Mouse (Mus musculus): ENCODE results near the gene Rln1. TPM values are rescaled to one million over a fixed set of nuclear protein-coding genes. Genes with fewer than 3 reads are reported as not detected.

Gene Rln1
- not detected in 2 replicates for total RNA-seq (2014; fragmentation: Nextera tagmentation)
- 0.06 and 0.11 TPM in 2 replicates for total RNA-seq (2017)
- not detected in 2 replicates for polyA plus RNA-seq (2012)

DNA sequence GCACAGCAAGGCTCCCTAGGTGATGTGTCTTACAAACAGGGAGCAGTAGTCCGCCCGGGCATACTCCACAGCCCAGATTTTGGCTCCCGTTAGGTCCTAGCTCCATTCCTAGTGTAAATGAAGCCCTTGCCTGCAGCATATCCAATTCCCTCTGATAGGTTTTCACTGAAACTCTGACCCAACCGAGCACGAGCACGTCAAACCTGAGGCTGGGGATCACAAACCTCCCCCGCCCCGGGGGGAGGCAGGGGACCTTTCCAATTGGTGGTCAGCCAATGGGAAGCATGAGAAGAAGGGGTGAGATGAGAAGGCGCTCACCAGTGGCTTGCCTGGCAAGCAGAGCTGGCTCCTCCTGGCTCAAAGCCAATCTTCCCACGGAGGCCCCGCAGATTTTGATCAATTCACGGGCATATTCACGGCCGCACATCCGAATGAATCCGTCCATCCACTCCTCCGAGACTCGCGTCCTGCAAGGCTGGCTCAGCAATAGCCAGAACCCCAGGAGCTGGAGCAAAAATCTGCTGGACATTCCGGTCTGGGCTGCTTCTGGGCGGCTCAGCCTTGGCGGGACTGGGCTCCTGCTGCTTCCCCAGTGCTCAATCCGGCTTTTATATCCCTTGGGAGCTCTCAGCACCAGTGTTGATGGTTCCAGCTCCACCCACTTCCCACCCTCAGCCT, at the start of gene Rln1:
Gene Rln1 (minus strand): TSS at position 603 of the 678 bp plus-strand sequence.
- Histone ChIP-seq H3K27me3 (ENCODE audit: insufficient read depth, low read length) (peaks cover 40% of the 10 kb centered on the region), H3K4me1 (ENCODE audit: insufficient read depth, low read depth, low read length) (no peaks in the 10 kb centered on the region; the same call in 1 of the 2 replicates), H3K4me3 (ENCODE audit: low read depth, low read length) (no peak within 1 kb of the TSS), H3K9me3 (replicated peaks) (no peaks in the 10 kb centered on the region), H3K36me3 (replicated peaks) (no peaks in the 10 kb centered on the region)
- no peak for TF ChIP-seq CTCF (IDR thresholded peaks at IDR 0.05; ENCODE audit: low read depth, low read length)
- no peak for TF ChIP-seq POLR2AphosphoS5 (IDR thresholded peaks at IDR 0.05; ENCODE audit: insufficient replicate concordance, low read depth, low read length)
- TF ChIP-seq TAL1 (conservative IDR thresholded peaks at IDR 0.05; ENCODE audit: low read depth, low read length) = no peak
- no peak for TF ChIP-seq GATA1 (IDR thresholded peaks at IDR 0.05; ENCODE audit: borderline replicate concordance, low read length)
- TF ChIP-seq GATA2 (IDR thresholded peaks at IDR 0.05; ENCODE audit: borderline replicate concordance, low read depth, low read length) = no peak
- no peak for ATAC-seq (ENCODE audit: extremely low read depth, insufficient number of reproducible peaks, low FRiP score, poor library complexity, severe bottlenecking)
- no peak for DNase-seq (ENCODE audit: low spot score)

DNA sequence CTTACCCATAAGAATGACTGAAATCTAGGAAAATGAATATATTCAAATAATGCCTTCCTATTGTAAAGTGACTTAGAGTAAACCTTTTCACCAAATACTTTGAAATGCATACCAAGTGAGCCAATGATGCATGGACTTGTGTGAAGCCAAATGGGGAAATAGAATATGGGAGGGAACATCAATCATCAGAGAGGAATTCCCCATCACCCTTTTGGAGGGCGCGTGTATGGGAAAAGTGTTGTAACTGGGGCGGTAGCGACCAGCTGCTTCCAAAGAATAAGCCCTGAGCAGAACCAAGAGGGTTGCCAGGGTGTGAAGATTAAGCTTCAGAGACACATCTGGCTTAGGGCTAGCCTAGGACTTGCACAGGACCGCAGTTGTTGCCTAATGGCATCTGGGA, 48.9 kb upstream of the Rln1 start:
- H3K27me3 ChIP-seq (ENCODE audit: insufficient read depth, low read length) = no peaks in the 10 kb centered on the region
- no peak overlapping the region for H3K4me3 ChIP-seq (ENCODE audit: low read depth, low read length)
- DNase-seq (ENCODE audit: low spot score) (no peak), ATAC-seq (ENCODE audit: extremely low read depth, insufficient number of reproducible peaks, low FRiP score, poor library complexity, severe bottlenecking) (no peak)
- no peaks in the 10 kb centered on the region for H3K9me3 ChIP-seq (replicated peaks)
- H3K36me3 ChIP-seq (replicated peaks) = peaks cover 81% of the 10 kb centered on the region
- TF ChIP-seq GATA2 (IDR thresholded peaks at IDR 0.05; ENCODE audit: borderline replicate concordance, low read depth, low read length) (no peak), CTCF (IDR thresholded peaks at IDR 0.05; ENCODE audit: low read depth, low read length) (no peak), TAL1 (conservative IDR thresholded peaks at IDR 0.05; ENCODE audit: low read depth, low read length) (no peak), GATA1 (IDR thresholded peaks at IDR 0.05; ENCODE audit: borderline replicate concordance, low read length) (no peak), POLR2AphosphoS5 (IDR thresholded peaks at IDR 0.05; ENCODE audit: insufficient replicate concordance, low read depth, low read length) (no peak)
- peaks cover 32% of the 10 kb centered on the region for H3K4me1 ChIP-seq (ENCODE audit: insufficient read depth, low read depth, low read length)

DNA sequence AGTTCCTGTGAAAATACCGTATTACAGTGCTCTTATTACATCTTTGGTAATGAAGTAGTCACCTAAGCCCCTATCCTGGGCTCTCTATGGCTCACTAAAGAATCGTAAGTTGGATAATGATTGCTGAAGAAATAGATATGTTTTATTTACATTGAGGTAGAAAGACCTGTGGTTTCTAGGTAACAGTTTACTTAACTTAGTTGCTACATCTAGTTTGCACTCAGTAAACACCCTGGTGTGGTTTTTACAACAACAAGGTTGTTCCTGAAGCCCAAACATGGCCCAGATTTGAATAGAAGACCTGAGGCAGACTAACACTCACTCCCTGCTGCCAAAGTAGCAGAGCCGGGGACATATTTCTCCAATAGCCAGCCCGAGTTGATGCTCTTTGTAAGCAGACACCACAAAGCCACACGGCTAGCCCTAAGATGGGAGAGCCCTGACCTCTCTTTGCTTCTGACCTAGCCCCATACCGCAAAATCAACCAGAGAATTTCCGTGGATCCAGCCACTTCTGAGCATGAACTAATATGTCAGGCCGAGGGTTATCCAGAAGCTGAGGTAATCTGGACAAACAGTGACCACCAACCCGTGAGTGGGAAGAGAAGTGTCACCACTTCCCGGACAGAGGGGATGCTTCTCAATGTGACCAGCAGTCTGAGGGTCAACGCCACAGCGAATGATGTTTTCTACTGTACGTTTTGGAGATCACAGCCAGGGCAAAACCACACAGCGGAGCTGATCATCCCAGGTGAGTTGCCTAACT, 45.6 kb upstream of the Rln1 start:
- TF ChIP-seq POLR2AphosphoS5 (IDR thresholded peaks at IDR 0.05; ENCODE audit: insufficient replicate concordance, low read depth, low read length) (no peak), TAL1 (conservative IDR thresholded peaks at IDR 0.05; ENCODE audit: low read depth, low read length) (no peak), GATA2 (IDR thresholded peaks at IDR 0.05; ENCODE audit: borderline replicate concordance, low read depth, low read length) (no peak), GATA1 (IDR thresholded peaks at IDR 0.05; ENCODE audit: borderline replicate concordance, low read length) (no peak), CTCF (IDR thresholded peaks at IDR 0.05; ENCODE audit: low read depth, low read length) (no peak)
- no peak for ATAC-seq (ENCODE audit: extremely low read depth, insufficient number of reproducible peaks, low FRiP score, poor library complexity, severe bottlenecking)
- no peak for DNase-seq (ENCODE audit: low spot score)
- Histone ChIP-seq H3K4me1 (ENCODE audit: insufficient read depth, low read depth, low read length) (peaks cover 24% of the 10 kb centered on the region), H3K36me3 (replicated peaks) (peaks cover 80% of the 10 kb centered on the region), H3K4me3 (ENCODE audit: low read depth, low read length) (no peak overlapping the region), H3K9me3 (replicated peaks) (no peaks in the 10 kb centered on the region), H3K27me3 (ENCODE audit: insufficient read depth, low read length) (no peaks in the 10 kb centered on the region)

DNA sequence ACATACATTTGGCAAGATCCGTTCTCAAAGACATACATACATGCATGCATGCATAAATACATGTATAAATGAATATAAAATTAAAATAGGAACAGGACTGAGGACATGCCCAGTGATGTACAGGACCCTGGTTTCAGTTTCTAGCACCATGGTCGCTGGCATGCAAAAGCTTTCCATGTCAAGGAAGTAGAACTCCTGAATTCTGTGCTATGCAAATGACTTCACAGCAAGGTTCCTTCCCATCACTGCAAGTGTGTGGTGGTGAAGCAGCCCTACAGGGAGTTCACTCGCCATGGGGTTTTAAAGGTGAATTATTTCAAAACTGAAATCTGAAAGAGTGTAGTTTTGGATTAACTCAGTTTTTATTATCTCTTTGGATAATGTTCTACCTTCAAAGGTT, 41.9 kb upstream of the Rln1 start:
- H3K9me3 ChIP-seq (replicated peaks) = no peaks in the 10 kb centered on the region
- peaks cover 66% of the 10 kb centered on the region for H3K36me3 ChIP-seq (replicated peaks)
- H3K27me3 ChIP-seq (ENCODE audit: insufficient read depth, low read length) = no peaks in the 10 kb centered on the region
- H3K4me3 ChIP-seq (ENCODE audit: low read depth, low read length) = no peak overlapping the region
- H3K4me1 ChIP-seq (ENCODE audit: insufficient read depth, low read depth, low read length) = peaks cover 18% of the 10 kb centered on the region
- ATAC-seq (ENCODE audit: extremely low read depth, insufficient number of reproducible peaks, low FRiP score, poor library complexity, severe bottlenecking) = no peak
- TF ChIP-seq TAL1 (conservative IDR thresholded peaks at IDR 0.05; ENCODE audit: low read depth, low read length) (no peak), GATA2 (IDR thresholded peaks at IDR 0.05; ENCODE audit: borderline replicate concordance, low read depth, low read length) (no peak), CTCF (IDR thresholded peaks at IDR 0.05; ENCODE audit: low read depth, low read length) (no peak), POLR2AphosphoS5 (IDR thresholded peaks at IDR 0.05; ENCODE audit: insufficient replicate concordance, low read depth, low read length) (no peak), GATA1 (IDR thresholded peaks at IDR 0.05; ENCODE audit: borderline replicate concordance, low read length) (no peak)
- DNase-seq (ENCODE audit: low spot score) = no peak

DNA sequence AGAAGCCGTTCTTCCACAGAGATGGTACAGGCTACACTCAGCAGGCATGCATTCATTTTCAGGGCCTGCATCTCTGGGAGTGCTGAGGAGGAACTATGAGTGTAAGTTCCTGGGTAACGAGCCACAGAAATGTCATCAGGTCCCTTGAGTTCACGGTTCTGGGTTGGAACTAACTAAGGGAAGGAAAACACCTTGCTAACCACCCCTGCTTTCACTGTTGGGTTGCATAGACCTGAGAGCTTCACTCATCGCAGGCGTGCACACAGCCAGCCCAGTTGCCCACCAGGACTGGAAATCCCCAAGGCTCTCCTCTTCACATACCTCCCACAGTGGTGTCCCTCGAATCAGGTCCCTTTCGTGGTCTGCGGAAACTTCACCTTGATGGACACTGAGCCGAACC, 40.5 kb upstream of the Rln1 start:
- no peak overlapping the region for H3K4me3 ChIP-seq (ENCODE audit: low read depth, low read length)
- DNase-seq (ENCODE audit: low spot score) (no peak), ATAC-seq (ENCODE audit: extremely low read depth, insufficient number of reproducible peaks, low FRiP score, poor library complexity, severe bottlenecking) (no peak)
- peaks cover 25% of the 10 kb centered on the region for H3K4me1 ChIP-seq (ENCODE audit: insufficient read depth, low read depth, low read length)
- TF ChIP-seq GATA1 (IDR thresholded peaks at IDR 0.05; ENCODE audit: borderline replicate concordance, low read length) (no peak), POLR2AphosphoS5 (IDR thresholded peaks at IDR 0.05; ENCODE audit: insufficient replicate concordance, low read depth, low read length) (no peak), GATA2 (IDR thresholded peaks at IDR 0.05; ENCODE audit: borderline replicate concordance, low read depth, low read length) (no peak), CTCF (IDR thresholded peaks at IDR 0.05; ENCODE audit: low read depth, low read length) (no peak), TAL1 (conservative IDR thresholded peaks at IDR 0.05; ENCODE audit: low read depth, low read length) (no peak)
- H3K9me3 ChIP-seq (replicated peaks) = no peaks in the 10 kb centered on the region
- no peaks in the 10 kb centered on the region for H3K27me3 ChIP-seq (ENCODE audit: insufficient read depth, low read length)
- H3K36me3 ChIP-seq (replicated peaks) = peaks cover 54% of the 10 kb centered on the region

DNA sequence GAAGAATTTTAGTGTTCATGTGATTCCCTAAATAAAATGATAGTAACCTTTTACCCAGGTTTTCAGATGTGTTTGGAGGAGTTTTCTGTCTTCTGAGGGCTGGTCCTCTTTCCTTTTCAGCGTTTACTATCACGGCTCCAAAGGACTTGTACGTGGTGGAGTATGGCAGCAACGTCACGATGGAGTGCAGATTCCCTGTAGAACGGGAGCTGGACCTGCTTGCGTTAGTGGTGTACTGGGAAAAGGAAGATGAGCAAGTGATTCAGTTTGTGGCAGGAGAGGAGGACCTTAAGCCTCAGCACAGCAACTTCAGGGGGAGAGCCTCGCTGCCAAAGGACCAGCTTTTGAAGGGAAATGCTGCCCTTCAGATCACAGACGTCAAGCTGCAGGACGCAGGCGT, 39.0 kb upstream of the Rln1 start:
- TF ChIP-seq TAL1 (conservative IDR thresholded peaks at IDR 0.05; ENCODE audit: low read depth, low read length) = no peak
- no peak for TF ChIP-seq GATA1 (IDR thresholded peaks at IDR 0.05; ENCODE audit: borderline replicate concordance, low read length)
- no peak for TF ChIP-seq POLR2AphosphoS5 (IDR thresholded peaks at IDR 0.05; ENCODE audit: insufficient replicate concordance, low read depth, low read length)
- no peak for TF ChIP-seq CTCF (IDR thresholded peaks at IDR 0.05; ENCODE audit: low read depth, low read length)
- TF ChIP-seq GATA2 (IDR thresholded peaks at IDR 0.05; ENCODE audit: borderline replicate concordance, low read depth, low read length) = no peak
- Histone ChIP-seq H3K27me3 (ENCODE audit: insufficient read depth, low read length) (no peaks in the 10 kb centered on the region), H3K4me1 (ENCODE audit: insufficient read depth, low read depth, low read length) (peaks cover 38% of the 10 kb centered on the region), H3K36me3 (replicated peaks) (peaks cover 45% of the 10 kb centered on the region), H3K9me3 (replicated peaks) (no peaks in the 10 kb centered on the region), H3K4me3 (ENCODE audit: low read depth, low read length) (no peak overlapping the region)
- no peak for ATAC-seq (ENCODE audit: extremely low read depth, insufficient number of reproducible peaks, low FRiP score, poor library complexity, severe bottlenecking)
- no peak for DNase-seq (ENCODE audit: low spot score)

Data from G1E (cell line).